In the genomic region with DNA sequence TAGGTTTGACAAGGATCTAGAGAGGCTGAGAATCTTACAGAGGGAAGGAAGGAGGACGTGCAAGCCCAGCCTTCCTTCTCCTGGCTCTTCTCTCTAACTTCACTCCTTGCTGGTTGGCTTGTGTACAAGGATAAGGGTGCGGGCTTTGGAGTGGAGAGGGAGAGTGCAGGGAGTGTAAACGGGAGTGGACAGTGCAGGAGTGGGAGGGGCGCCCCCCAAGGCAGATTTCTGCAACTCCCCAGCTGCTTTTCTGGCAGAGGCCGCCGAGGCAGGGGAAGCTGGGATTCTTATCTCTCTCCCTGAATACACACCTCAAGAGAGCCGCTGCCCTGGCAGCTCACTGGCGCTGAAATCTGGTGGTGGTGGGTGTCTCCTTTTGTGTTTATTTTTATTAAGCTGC, we compare ENCODE assay signal across 9 mouse cellular contexts. TPM values are rescaled to one million over a fixed set of nuclear protein-coding genes. Genes with fewer than 3 reads are reported as not detected.
DNase-seq lines count a peak whose midpoint lies in the region; ATAC-seq and TF ChIP-seq lines count a peak whose summit lies in the region.
"Had no signal": no experiment of that assay in that cellular context is flagged by ENCODE, and none has a peak within 500 bp of the region (broad histone marks: within the 10 kb centered on the region; RNA-seq: fewer than 3 reads in every experiment).

No protein-coding gene starts in this region.

- no peak for ATAC-seq in heart, embryonic 16.5 days (replicated peaks; ENCODE audit: extremely low read depth, insufficient read depth, low FRiP score)
- ATAC-seq in granulocyte monocyte progenitor cell, adult 5-6 weeks (replicated peaks; ENCODE audit: poor library complexity, severe bottlenecking): no peak

- peaks cover 81% of the 10 kb centered on the region for H3K27me3 ChIP-seq in heart, embryonic 10.5 days (ENCODE audit: insufficient read depth, poor library complexity, severe bottlenecking)
- peaks cover 23% of the 10 kb centered on the region for H3K27me3 ChIP-seq in E14TG2a.4 (ENCODE audit: insufficient read depth, low read length)
- peaks cover 30% of the 10 kb centered on the region for H3K27me3 ChIP-seq in heart, embryonic 16.5 days (ENCODE audit: control insufficient read depth, insufficient read depth, low read length)

- H3K36me3 ChIP-seq in heart, embryonic 10.5 days: no peaks in the 10 kb centered on the region
- H3K36me3 ChIP-seq in E14TG2a.4 (ENCODE audit: insufficient read depth, low read length): no peaks in the 10 kb centered on the region
- no peaks in the 10 kb centered on the region for H3K36me3 ChIP-seq in heart, embryonic 16.5 days (ENCODE audit: control insufficient read depth, insufficient read depth)

- no peak for DNase-seq in heart, embryonic 10.5 days (ENCODE audit: low spot score)
- DNase-seq in heart, postnatal 25 days (ENCODE audit: low spot score): no peak
- peak; percentile 30 to 63 for DNase-seq in lung, postnatal 4 days
- DNase-seq in B cell, adult 2 months: no peak
- no peak for DNase-seq in T-cell, adult 2 months (ENCODE audit: low spot score)

- no peak overlapping the region for H3K9ac ChIP-seq in heart, embryonic 16.5 days (ENCODE audit: low read length)

- no peak for TF ChIP-seq CTCF in E14TG2a.4 (conservative IDR thresholded peaks at IDR 0.05; ENCODE audit: low read length)

- no peaks in the 10 kb centered on the region for H3K9me3 ChIP-seq in heart, embryonic 10.5 days
- no peaks in the 10 kb centered on the region for H3K9me3 ChIP-seq in E14TG2a.4 (ENCODE audit: low read length)
- no peaks in the 10 kb centered on the region for H3K9me3 ChIP-seq in heart, embryonic 16.5 days (replicated peaks; ENCODE audit: control insufficient read depth, low read length)

- peaks cover 26% of the 10 kb centered on the region for H3K4me1 ChIP-seq in heart, embryonic 10.5 days
- H3K4me1 ChIP-seq in E14TG2a.4 (replicated peaks; ENCODE audit: low read depth, low read length): peaks cover 85% of the 10 kb centered on the region
- peaks cover 15% of the 10 kb centered on the region; the same call in 1 of the 2 replicates for H3K4me1 ChIP-seq in heart, embryonic 16.5 days (ENCODE audit: control insufficient read depth, insufficient read depth, low read length)

- H3K27ac ChIP-seq in heart, embryonic 10.5 days: no peak overlapping the region
- H3K27ac ChIP-seq in heart, embryonic 16.5 days (ENCODE audit: low read length): no peak overlapping the region
- H3K27ac ChIP-seq: kidney, postnatal 0 days had no signal

- H3K4me2 ChIP-seq in heart, embryonic 16.5 days (ENCODE audit: low read depth, low read length): 0 out of 2 replicates have a peak overlapping the region, but pooled peaks have one; percentile 5

- peak overlapping the region; percentile 27; the same call in 1 of the 2 replicates for H3K4me3 ChIP-seq in heart, embryonic 10.5 days
- H3K4me3 ChIP-seq in E14TG2a.4 (replicated peaks; ENCODE audit: low read length): peak overlapping the region; percentile 46
- H3K4me3 ChIP-seq in heart, embryonic 16.5 days (ENCODE audit: low read length): no peak overlapping the region

- WGBS in heart, embryonic 10.5 days: 0% methylated on average over 7 of the region's 8 CpGs
- WGBS in heart, embryonic 16.5 days: 3% methylated on average over 8 of the region's 8 CpGs

- intact Hi-C loops in heart, postnatal 25 days (cut with DNase I): loop anchor here (5.0 kb wide), 3 partner anchors 40 to 90 kb away; no protein-coding TSS in a partner anchor

RNA-seq across cellular contexts. Expression of a gene that starts 1.9 kb away (rescaled TPM):
- 0.97 and 1.5 TPM in 2 replicates for polyA plus RNA-seq in heart, embryonic 10.5 days (2016; fragmentation: Nextera tagmentation; extraction: Ambion mirVana)
- total RNA-seq in heart, postnatal 25 days (2021): 1 to 10 TPM; 7.0 to 7.3 TPM
- 0.76 and 0.94 TPM in 2 replicates for polyA plus RNA-seq in heart, embryonic 16.5 days (2015; fragmentation: Nextera tagmentation; extraction: Ambion mirVana)
- total RNA-seq in granulocyte monocyte progenitor cell, adult 5-6 weeks (2014; fragmentation: Nextera tagmentation): 1.0 TPM in 1 of 2 replicates, not detected in the other
- 0.34 TPM in 1 of 2 replicates, not detected in the other for total RNA-seq in granulocyte monocyte progenitor cell, adult 5-6 weeks (2017)

Comparison
In these comparisons a context has a peak if more than half of its experiments do, and no peak if none do; other contexts are left out.
1. DNase-seq: peak in lung, postnatal 4 days (2 of 2); none in heart, embryonic 10.5 days (single experiment), heart, postnatal 25 days (single experiment), B cell, adult 2 months (0 of 2) and T-cell, adult 2 months (single experiment).
2. RNA of a gene that starts 1.9 kb away (total RNA-seq): 7.0 to 7.3 TPM in heart, postnatal 25 days; 0.34 to 1.0 TPM in granulocyte monocyte progenitor cell, adult 5-6 weeks; every median in the first group is over 4 times any median in the second.